Mouse (Mus musculus): ENCODE measurements at regions not wholly inside any gene's neighbourhood (a gene's known extent, or its start where the extent isn't known, plus 50 kb on each side); places are given as distances from the start of the nearest gene placed in this dataset.

DNA sequence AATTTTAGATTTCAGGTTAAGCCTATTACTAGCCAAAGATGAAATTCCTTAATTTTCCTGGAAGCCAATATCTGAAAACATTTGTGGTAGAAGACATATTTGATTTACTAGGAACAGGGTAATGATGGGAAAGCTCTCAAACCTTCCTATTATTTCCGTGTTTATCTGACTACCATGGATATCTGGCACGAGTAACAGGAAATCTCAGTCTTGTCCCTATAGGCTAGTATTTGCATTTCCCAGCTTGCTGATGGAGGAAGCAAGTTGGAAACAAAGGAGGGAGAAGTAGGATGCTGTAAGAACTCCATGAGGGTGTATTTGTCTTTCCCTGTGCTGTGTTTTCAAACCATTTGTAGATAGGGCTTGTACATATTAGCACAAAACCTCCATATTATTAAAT is 264.5 kb upstream of the Gm12728 start:
- no peaks in the 10 kb centered on the region for H3K27me3 ChIP-seq (ENCODE audit: insufficient read depth, poor library complexity, severe bottlenecking)
- H3K9me3 ChIP-seq: no peaks in the 10 kb centered on the region
- DNase-seq (ENCODE audit: low spot score): no peak
- 77% methylated on average over 2 of the region's 2 CpGs for WGBS
- H3K4me3 ChIP-seq: no peak overlapping the region
- no peaks in the 10 kb centered on the region for H3K4me1 ChIP-seq (replicated peaks)
- H3K27ac ChIP-seq: no peak overlapping the region
- no peaks in the 10 kb centered on the region for H3K36me3 ChIP-seq

DNA sequence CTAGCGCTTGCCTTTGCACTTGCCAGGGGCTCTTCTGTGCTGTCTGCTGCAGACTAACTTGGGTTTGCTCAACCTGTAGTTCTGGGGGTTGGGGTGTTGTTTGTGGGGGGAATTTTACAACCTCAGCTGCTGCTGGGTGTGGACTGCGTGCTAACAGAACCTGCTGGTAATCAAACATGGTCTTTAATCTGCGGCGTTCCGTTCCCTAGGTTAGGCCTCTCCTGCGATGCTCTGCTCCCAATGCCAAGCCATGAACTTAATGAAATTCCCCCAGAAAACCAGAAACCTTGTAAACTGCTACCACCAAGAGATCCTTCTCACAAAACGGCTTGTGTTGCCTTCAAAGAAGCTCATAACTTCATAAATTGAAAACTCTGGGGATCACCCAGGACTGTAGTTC is 262.9 kb upstream of the Gm12728 start:
- no peak overlapping the region for H3K27ac ChIP-seq
- no peaks in the 10 kb centered on the region for H3K36me3 ChIP-seq
- no peaks in the 10 kb centered on the region for H3K4me1 ChIP-seq (replicated peaks)
- 92% methylated on average over 7 of the region's 7 CpGs for WGBS
- no peaks in the 10 kb centered on the region for H3K9me3 ChIP-seq
- no peaks in the 10 kb centered on the region for H3K27me3 ChIP-seq (ENCODE audit: insufficient read depth, poor library complexity, severe bottlenecking)
- no peak overlapping the region for H3K4me3 ChIP-seq
- no peak for DNase-seq (ENCODE audit: low spot score)

DNA sequence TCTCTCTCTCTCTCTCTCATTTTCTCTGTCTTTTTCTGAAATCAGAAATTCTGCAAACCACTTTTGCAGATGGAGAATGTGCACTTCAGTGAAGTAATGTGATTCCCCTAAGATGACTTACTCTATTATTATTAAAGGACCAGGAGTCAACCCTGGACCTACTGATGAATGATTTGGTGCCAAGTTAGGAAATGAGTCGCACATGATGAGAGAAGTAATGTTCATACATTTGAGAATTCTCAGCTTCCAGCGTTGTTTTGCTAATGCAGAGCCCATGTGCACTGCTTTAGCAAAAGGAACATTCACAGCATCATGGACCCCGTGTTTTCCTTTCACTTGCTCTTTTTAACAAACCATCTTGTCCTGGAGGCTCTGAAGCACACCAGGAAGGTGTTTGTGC is 262.4 kb upstream of the Gm12728 start:
- Histone ChIP-seq H3K27ac (no peak overlapping the region), H3K4me3 (no peak overlapping the region), H3K36me3 (no peaks in the 10 kb centered on the region), H3K4me1 (replicated peaks) (no peaks in the 10 kb centered on the region), H3K9me3 (no peaks in the 10 kb centered on the region), H3K27me3 (ENCODE audit: insufficient read depth, poor library complexity, severe bottlenecking) (no peaks in the 10 kb centered on the region)
- no peak for DNase-seq (ENCODE audit: low spot score)
- WGBS: 88% methylated on average over 3 of the region's 3 CpGs

DNA sequence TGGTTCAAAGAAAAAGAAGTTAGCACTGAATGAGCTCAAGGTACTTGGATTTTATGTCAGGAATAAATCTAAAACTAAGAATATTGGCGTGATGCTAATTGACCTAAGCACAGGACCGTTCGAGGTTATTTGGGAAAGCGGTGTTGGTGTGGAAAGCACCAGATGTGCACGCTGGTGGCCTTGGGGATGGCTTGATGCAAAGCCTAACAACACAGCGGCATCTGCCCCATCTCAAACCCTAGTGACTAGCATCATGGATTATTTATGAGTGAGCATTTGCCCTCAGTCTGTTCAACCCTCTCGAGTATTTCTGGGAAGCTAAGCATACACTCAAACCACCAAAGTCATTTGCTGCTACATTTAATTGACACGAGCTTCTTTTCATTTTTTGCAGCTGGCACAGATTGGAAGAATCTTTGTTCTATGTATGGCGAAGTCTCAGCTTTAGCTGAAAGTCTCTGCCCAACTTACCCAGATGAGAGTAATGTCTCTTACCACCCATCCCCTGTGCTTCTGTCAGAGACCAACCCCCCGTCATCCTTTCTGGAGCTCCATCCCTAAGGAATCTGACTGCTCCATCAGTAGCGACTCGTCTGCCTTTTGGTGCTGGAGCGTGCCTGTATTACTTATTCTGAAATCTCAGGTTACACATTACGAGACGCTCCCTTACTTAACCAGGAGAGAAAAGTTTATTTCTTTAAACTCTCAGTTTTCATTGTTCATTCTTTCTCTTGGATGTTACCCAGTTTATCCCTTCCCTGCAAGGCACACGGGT is 257.8 kb upstream of the Gm12728 start:
- H3K4me3 ChIP-seq: no peak overlapping the region
- no peaks in the 10 kb centered on the region for H3K27me3 ChIP-seq (ENCODE audit: insufficient read depth, poor library complexity, severe bottlenecking)
- peak; percentile 10 for DNase-seq (ENCODE audit: low spot score)
- H3K9me3 ChIP-seq: no peaks in the 10 kb centered on the region
- no peak overlapping the region for H3K27ac ChIP-seq
- no peaks in the 10 kb centered on the region for H3K36me3 ChIP-seq
- H3K4me1 ChIP-seq (replicated peaks): no peaks in the 10 kb centered on the region
- 76% methylated on average over 16 of the region's 16 CpGs for WGBS

DNA sequence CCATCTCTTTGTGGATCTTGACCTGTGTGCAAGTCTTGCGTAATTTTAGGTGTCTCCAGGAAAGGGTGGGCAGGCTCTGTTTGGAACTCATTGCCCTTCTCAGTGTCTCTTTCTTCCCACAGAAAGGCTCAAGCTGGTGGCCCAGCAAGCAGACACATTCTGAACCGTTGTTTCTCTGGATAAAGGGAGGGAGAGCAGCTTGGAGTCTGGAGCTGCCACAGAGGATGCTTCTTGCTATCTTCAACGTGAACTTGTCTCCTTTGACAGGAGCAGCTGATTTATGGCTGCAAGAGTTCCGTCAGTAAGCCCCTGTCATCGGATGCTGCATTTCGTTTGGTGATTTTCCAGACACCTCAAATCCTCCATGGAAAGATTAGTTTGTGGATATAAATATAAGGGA is 254.2 kb upstream of the Gm12728 start:
- H3K4me1 ChIP-seq (replicated peaks): no peaks in the 10 kb centered on the region
- H3K27ac ChIP-seq: no peak overlapping the region
- DNase-seq (ENCODE audit: low spot score): no peak
- no peaks in the 10 kb centered on the region for H3K27me3 ChIP-seq (ENCODE audit: insufficient read depth, poor library complexity, severe bottlenecking)
- H3K36me3 ChIP-seq: no peaks in the 10 kb centered on the region
- H3K9me3 ChIP-seq: no peaks in the 10 kb centered on the region
- WGBS: 83% methylated on average over 6 of the region's 6 CpGs
- H3K4me3 ChIP-seq: no peak overlapping the region

DNA sequence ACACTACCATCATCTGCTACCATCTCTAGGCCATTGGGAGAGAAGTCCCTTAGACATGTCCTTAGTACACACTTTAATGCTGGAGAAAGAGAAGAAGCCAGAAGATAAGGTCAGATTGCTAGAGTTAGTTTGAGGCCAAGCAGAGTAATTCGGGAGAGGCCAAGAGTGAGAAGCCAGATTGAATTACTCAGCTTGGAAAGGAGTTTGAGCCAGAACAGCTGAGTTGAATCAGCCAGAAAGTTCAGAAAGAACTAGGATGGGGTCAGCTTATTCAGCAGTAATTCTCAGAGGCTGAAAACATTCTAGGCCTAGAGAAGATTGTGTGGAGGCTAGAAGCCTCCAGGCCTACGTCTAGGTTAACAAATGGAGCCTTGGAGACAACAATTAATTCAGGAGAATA is 244.2 kb upstream of the Gm12728 start:
- Histone ChIP-seq H3K4me3 (no peak overlapping the region), H3K27ac (no peak overlapping the region), H3K9me3 (0 out of 2 replicates have a peak, but pooled peaks cover 5% of the 10 kb centered on the region), H3K4me1 (replicated peaks) (0 out of 2 replicates have a peak, but pooled peaks cover 7% of the 10 kb centered on the region), H3K27me3 (ENCODE audit: insufficient read depth, poor library complexity, severe bottlenecking) (no peaks in the 10 kb centered on the region), H3K36me3 (no peaks in the 10 kb centered on the region)
- no peak for DNase-seq (ENCODE audit: low spot score)
- 85% methylated on average over 2 of the region's 2 CpGs for WGBS

DNA sequence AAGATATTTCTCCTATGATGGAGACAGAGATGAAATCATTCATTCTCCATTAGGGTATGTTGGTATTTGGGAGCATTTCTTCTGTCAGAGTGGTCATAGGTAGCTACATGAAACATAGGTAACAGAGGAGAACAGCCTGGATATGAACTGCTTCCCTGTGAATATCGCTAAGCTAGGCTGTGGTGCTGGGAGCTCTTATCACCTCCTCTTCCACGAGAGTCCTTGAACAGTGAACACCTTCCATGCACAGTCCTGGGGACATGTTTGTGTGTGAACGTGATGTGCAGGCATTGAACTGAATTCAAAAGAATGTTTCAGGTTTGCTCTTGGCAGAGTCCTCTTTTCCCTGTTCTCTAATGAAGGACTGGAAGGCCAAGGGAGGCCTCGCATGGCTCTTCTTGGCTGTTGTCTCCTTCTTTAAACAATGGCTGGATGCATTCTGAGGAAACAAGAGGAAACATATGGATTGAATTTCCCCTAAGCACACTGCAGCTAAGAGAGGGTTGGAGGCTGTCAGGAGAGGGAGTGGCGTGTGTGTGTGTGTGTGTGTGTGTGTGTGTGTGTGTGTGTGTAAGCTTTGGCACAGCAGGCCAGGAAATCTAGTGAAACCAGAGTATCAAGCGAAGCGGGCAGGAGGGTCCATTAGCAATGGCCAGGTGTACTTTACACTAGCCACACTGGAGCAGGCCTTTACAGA is 239.8 kb upstream of the Gm12728 start:
- H3K36me3 ChIP-seq: no peaks in the 10 kb centered on the region
- DNase-seq (ENCODE audit: low spot score): peak; percentile 38
- 0 out of 2 replicates have a peak, but pooled peaks cover 9% of the 10 kb centered on the region for H3K4me1 ChIP-seq (replicated peaks)
- WGBS: 75% methylated on average over 7 of the region's 7 CpGs
- H3K27ac ChIP-seq: no peak overlapping the region
- H3K4me3 ChIP-seq: no peak overlapping the region
- H3K27me3 ChIP-seq (ENCODE audit: insufficient read depth, poor library complexity, severe bottlenecking): no peaks in the 10 kb centered on the region
- 0 out of 2 replicates have a peak, but pooled peaks cover 3% of the 10 kb centered on the region for H3K9me3 ChIP-seq

DNA sequence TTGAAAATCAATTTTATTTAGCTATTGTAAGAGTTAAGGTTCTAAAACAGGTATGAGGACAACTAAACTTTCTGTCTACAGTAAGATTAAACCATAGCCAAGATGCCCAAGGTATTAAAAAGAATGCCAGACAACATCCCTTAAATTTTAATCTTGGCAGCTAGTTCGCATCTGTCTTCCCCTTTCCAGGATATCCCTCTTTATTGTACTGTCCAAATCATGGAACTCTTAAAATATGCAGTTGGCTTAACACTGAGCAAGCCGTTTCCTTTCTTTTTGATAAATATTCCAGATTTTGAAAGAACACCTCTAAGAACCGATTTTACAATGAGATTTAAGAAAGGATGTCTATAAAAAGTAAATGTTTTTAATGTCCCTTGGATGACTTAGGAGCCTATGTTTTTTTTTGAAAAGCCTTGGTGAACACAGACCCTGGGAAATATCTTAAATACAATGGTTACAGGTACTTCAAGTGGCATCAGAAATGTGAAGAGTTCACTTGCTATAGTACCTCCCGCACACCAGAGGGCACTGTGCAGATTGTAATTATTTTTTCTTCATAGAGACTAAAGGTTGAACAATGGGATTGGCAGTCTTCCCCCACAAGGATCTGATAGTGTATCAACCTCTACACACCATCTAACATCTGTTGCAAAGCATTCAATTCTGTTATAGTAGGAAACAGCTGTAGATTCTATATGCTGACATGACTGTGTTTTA is 237.5 kb upstream of the Gm12728 start:
- 93% methylated on average over 4 of the region's 4 CpGs for WGBS
- Histone ChIP-seq H3K36me3 (no peaks in the 10 kb centered on the region), H3K27ac (no peak overlapping the region), H3K4me1 (replicated peaks) (0 out of 2 replicates have a peak, but pooled peaks cover 9% of the 10 kb centered on the region), H3K4me3 (no peak overlapping the region), H3K27me3 (ENCODE audit: insufficient read depth, poor library complexity, severe bottlenecking) (no peaks in the 10 kb centered on the region), H3K9me3 (no peaks in the 10 kb centered on the region)
- no peak for DNase-seq (ENCODE audit: low spot score)

DNA sequence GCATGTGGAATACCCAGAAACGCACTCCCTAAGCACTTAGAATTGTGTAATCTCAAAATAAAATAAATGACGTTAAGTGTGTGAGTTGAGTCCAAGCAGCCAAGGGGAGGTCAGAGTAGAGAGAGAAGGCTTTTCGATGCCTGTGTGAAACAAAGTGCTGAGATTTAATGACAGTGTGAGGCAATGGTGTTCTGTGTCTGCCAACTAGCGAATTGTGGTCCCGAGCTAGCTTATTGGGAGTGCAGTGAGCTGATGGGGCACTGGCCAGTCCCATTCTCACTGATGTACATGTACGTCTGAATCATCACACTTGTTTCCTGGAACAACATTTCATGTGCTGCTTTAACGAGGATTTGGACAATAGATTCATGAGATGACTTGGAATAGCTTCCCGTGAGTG is 234.7 kb upstream of the Gm12728 start:
- WGBS: 92% methylated on average over 8 of the region's 8 CpGs
- Histone ChIP-seq H3K9me3 (no peaks in the 10 kb centered on the region), H3K36me3 (no peaks in the 10 kb centered on the region), H3K4me1 (replicated peaks) (0 out of 2 replicates have a peak, but pooled peaks cover 7% of the 10 kb centered on the region), H3K27me3 (ENCODE audit: insufficient read depth, poor library complexity, severe bottlenecking) (no peaks in the 10 kb centered on the region), H3K4me3 (no peak overlapping the region), H3K27ac (no peak overlapping the region)
- no peak for DNase-seq (ENCODE audit: low spot score)

DNA sequence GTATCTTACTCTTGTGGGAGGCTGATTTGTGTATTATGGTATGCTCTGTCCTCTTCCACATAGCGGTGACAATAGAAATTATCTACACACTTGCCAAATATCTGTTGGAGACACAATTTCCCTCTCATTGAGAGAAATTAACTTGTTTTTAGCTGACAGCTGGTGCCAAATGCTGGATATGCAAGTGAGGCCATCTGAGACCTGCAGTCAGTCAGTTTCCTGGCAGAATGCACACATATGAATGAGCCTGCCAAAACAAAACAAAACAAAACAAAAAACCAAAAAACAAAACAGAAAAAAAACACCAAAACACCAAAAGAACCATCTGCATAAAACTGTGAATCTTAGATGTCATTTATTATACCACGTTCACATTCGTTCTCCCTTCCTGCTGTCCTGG is 233.7 kb upstream of the Gm12728 start:
- Histone ChIP-seq H3K36me3 (no peaks in the 10 kb centered on the region), H3K4me1 (replicated peaks) (no peaks in the 10 kb centered on the region), H3K27ac (no peak overlapping the region), H3K4me3 (no peak overlapping the region), H3K27me3 (ENCODE audit: insufficient read depth, poor library complexity, severe bottlenecking) (no peaks in the 10 kb centered on the region), H3K9me3 (no peaks in the 10 kb centered on the region)
- DNase-seq (ENCODE audit: low spot score): no peak
- WGBS: 97% methylated on average over 3 of the region's 3 CpGs

DNA sequence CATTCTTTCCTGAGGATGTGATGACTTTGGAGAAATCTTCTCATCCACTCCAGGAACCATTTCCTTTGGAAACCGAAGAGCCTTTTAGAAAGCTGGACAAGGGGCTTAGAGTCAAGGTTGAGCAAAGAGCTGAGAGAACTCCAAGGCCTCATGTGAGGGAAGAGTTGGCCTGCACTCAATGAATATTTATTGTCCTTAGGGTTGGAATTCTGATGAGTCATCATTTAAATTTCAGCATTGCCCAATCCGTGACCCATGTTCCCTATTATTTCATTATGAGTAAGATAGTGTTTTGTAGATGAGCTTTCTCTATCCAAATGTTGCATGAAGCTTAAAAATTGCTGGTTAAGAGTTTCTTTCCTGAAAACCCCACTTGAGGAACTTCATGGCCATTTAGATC is 232.3 kb upstream of the Gm12728 start:
- Histone ChIP-seq H3K36me3 (no peaks in the 10 kb centered on the region), H3K27me3 (ENCODE audit: insufficient read depth, poor library complexity, severe bottlenecking) (no peaks in the 10 kb centered on the region), H3K4me1 (replicated peaks) (no peaks in the 10 kb centered on the region), H3K9me3 (no peaks in the 10 kb centered on the region), H3K4me3 (no peak overlapping the region), H3K27ac (no peak overlapping the region)
- 90% methylated on average over 2 of the region's 2 CpGs for WGBS
- no peak for DNase-seq (ENCODE audit: low spot score)

DNA sequence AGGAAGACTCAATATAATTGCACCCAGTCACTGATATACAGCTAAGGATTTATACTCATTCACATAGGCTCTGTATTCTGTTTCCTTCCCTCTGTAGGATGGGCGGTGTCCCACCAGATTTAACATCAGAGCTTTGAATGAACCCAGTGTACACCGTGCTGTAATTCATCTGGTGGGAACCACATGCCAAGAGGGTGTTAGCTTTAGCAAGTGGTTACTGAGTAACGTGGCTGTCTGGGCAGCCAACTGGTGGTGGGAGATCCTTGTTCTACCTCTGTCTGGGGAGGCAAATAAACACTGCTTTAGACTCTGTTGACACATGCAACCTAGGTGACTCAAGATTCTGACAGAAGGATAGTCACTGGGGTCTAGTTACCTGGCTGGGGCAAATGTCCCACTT is 229.6 kb upstream of the Gm12728 start:
- 0 out of 2 replicates have a peak, but pooled peaks cover under 1% of the 10 kb centered on the region for H3K9me3 ChIP-seq
- no peak for DNase-seq (ENCODE audit: low spot score)
- 82% methylated on average over 3 of the region's 3 CpGs for WGBS
- H3K4me1 ChIP-seq (replicated peaks): peaks cover 5% of the 10 kb centered on the region
- H3K27ac ChIP-seq: no peak overlapping the region
- H3K27me3 ChIP-seq (ENCODE audit: insufficient read depth, poor library complexity, severe bottlenecking): no peaks in the 10 kb centered on the region
- no peaks in the 10 kb centered on the region for H3K36me3 ChIP-seq
- no peak overlapping the region for H3K4me3 ChIP-seq

DNA sequence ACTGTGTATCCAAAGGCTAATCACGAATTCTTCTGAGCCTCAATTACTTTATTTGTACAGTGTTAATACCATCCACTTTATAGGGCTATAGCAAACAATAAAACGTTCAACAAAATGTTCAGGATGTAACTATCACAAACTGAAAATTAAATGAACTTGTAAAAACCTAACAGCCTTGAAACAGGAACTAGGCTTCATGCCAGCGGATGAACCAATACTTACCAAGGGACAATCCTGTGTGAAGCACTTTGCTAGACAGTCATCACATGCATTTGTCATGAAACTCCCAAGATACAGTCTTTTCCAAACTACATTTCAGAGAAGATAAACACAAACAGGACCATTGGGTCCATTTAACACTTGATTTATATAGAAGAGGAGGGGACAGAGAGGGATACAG is 228.9 kb upstream of the Gm12728 start:
- Histone ChIP-seq H3K4me1 (replicated peaks) (peaks cover 8% of the 10 kb centered on the region), H3K4me3 (no peak overlapping the region), H3K27ac (no peak overlapping the region), H3K36me3 (no peaks in the 10 kb centered on the region), H3K27me3 (ENCODE audit: insufficient read depth, poor library complexity, severe bottlenecking) (no peaks in the 10 kb centered on the region), H3K9me3 (0 out of 2 replicates have a peak, but pooled peaks cover 5% of the 10 kb centered on the region)
- 87% methylated on average over 3 of the region's 3 CpGs for WGBS
- no peak for DNase-seq (ENCODE audit: low spot score)
